Mouse (Mus musculus) C2C12 (cell line): ENCODE results near the gene Fads3. TPM values are rescaled to one million over a fixed set of nuclear protein-coding genes. Genes with fewer than 3 reads are reported as not detected.

Source experiments
- H3K27me3 ChIP-seq: one replicate; pipeline ENCODE4 v1.6.1; 2011; ENCODE audit not compliant: control insufficient read depth, insufficient read depth, insufficient read length
- H3K36me3 ChIP-seq: one replicate; pipeline ENCODE4 v1.6.1; 2011; ENCODE audit not compliant: control insufficient read depth, insufficient read depth
- H3K4me3 ChIP-seq: one replicate; pipeline ENCODE4 v1.5.1; 2011; ENCODE audit warnings: mild to moderate bottlenecking, control low read depth; ENCODE audit not compliant: poor library complexity, insufficient read depth, severe bottlenecking
- H3K79me2 ChIP-seq: one replicate; pipeline ENCODE4 v1.6.1; 2011; ENCODE audit not compliant: control insufficient read depth, insufficient read depth
- H3K79me3 ChIP-seq: one replicate; pipeline ENCODE4 v1.6.1; 2011; ENCODE audit warnings: low read depth, control low read depth
- H3ac ChIP-seq: one replicate; pipeline ENCODE3; 2011; ENCODE audit warnings: low read depth; ENCODE audit not compliant: control insufficient read depth, insufficient read length
- CEBPB ChIP-seq: IDR thresholded peaks from one replicate; pipeline ENCODE4 v1.6.1; 2011; ENCODE audit warnings: low read depth, mild to moderate bottlenecking, control low read depth, moderate library complexity
- CTCF ChIP-seq: IDR thresholded peaks from one replicate; pipeline ENCODE4 v1.5.1; 2011; ENCODE audit not compliant: control insufficient read depth, insufficient read depth, insufficient read length
- FOSL1 ChIP-seq: IDR thresholded peaks from one replicate; pipeline ENCODE4 v1.8.0; 2011; ENCODE audit warnings: mild to moderate bottlenecking, low read length; ENCODE audit not compliant: poor library complexity, insufficient read depth, severe bottlenecking
- MAX ChIP-seq: IDR thresholded peaks from one replicate; pipeline ENCODE4 v1.6.1; 2011; ENCODE audit warnings: mild to moderate bottlenecking, control low read depth
- MYOD1 ChIP-seq: IDR thresholded peaks from one replicate; pipeline ENCODE4 v1.6.1; 2011; ENCODE audit warnings: low read depth; ENCODE audit not compliant: control insufficient read depth, insufficient read length
- MYOG ChIP-seq: IDR thresholded peaks from one replicate; pipeline ENCODE4 v1.6.1; 2011; ENCODE audit not compliant: control insufficient read depth, insufficient read length; ENCODE audit errors: extremely low read depth
- USF1 ChIP-seq: IDR thresholded peaks from one replicate; pipeline ENCODE4 v1.6.1; 2011; ENCODE audit warnings: low read depth, mild to moderate bottlenecking, control low read depth, moderate library complexity
- polyA plus RNA-seq: library from polyadenylated mRNA; unstranded; fragments of >200 nt; fragmentation: generic; extraction: Trizol; gene quantifications from one replicate; pipeline ENCODE4 v1.2.1, GENCODE M21; 2012; ENCODE audit warnings: missing spikeins

Gene Fads3
- polyA plus RNA-seq, 1 experiment = 161 TPM

- TF ChIP-seq CTCF = no peak
- no peak for TF ChIP-seq MAX
- TF ChIP-seq USF1 = no peak
- no peak for TF ChIP-seq FOSL1
- no peak for TF ChIP-seq MYOD1
- no peak for TF ChIP-seq MYOG
- TF ChIP-seq CEBPB = no peak
- Histone ChIP-seq H3K79me2 (no peaks in the 10 kb centered on the region), H3K79me3 (no peaks in the 10 kb centered on the region), H3K27me3 (no peaks in the 10 kb centered on the region), H3K4me3 (no peak overlapping the region), H3ac (no peak overlapping the region), H3K36me3 (peaks cover 55% of the 10 kb centered on the region)
Measured at GRCm38 (mm10) chr19:10085454-10085853, 44.1 kb downstream of the Fads3 start.

DNA sequence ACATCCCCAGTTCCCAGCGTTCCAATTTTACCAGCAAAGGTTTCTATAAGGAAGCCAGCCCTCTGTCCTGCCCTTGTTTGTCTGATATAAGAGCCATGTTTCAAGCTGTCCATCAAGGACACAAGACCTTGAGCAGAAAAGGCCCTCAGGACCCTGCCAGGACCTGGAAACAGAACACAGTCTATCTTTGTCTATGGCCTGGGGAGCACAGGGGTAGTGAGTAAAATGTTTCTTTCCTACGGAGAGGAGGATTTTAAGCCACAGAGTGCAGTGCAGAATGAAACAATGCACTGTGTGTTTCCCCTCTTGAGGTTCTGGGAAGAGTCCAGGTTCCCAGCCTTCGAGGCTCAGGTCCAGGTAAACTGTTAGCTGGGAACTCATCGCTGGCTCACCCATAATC lies 45.6 kb downstream of the Fads3 start:
- Histone ChIP-seq H3K36me3 (peaks cover 55% of the 10 kb centered on the region), H3K79me3 (no peaks in the 10 kb centered on the region), H3K79me2 (no peaks in the 10 kb centered on the region), H3K4me3 (no peak overlapping the region), H3K27me3 (no peaks in the 10 kb centered on the region), H3ac (no peak overlapping the region)
- TF ChIP-seq MYOG = no peak
- TF ChIP-seq MAX = no peak
- TF ChIP-seq CEBPB = no peak
- no peak for TF ChIP-seq FOSL1
- TF ChIP-seq MYOD1 = no peak
- TF ChIP-seq CTCF = no peak
- no peak for TF ChIP-seq USF1

DNA sequence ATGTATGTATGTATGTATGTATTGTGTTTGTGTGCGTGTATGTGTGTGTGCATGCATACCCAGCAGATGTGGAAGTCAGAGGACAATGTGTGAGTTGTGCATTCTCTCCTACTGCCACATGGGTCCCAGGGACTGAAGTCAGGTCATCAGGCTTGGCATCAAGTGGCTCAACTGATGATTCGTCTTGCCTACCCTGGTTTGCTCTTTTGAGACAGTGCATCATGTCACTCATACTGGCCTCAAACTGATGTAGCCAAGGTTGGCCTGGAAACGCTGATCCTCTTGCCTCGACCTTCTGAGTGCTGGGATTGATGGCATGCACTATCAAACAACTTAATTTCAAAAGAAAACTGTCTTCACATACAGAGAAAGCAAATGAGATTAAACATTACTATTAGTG lies 52.5 kb downstream of the Fads3 start:
- TF ChIP-seq USF1 = no peak
- TF ChIP-seq MAX = no peak
- TF ChIP-seq MYOD1 = no peak
- no peak for TF ChIP-seq FOSL1
- Histone ChIP-seq H3ac (no peak overlapping the region), H3K4me3 (no peak overlapping the region), H3K27me3 (no peaks in the 10 kb centered on the region), H3K79me3 (peaks cover 23% of the 10 kb centered on the region), H3K36me3 (peaks cover 52% of the 10 kb centered on the region), H3K79me2 (peaks cover 51% of the 10 kb centered on the region)

GRCm38 (mm10) chr19:10094695-10095094 lies 53.3 kb downstream of the Fads3 start:
- no peaks in the 10 kb centered on the region for H3K27me3 ChIP-seq
- TF ChIP-seq MAX (no peak), USF1 (no peak), CEBPB (no peak), MYOG (no peak), CTCF (no peak), FOSL1 (no peak), MYOD1 (no peak)
- H3K79me3 ChIP-seq = peaks cover 29% of the 10 kb centered on the region
- H3K4me3 ChIP-seq = no peak overlapping the region
- H3K36me3 ChIP-seq = peaks cover 53% of the 10 kb centered on the region
- H3ac ChIP-seq = no peak overlapping the region
- H3K79me2 ChIP-seq = peaks cover 60% of the 10 kb centered on the region

DNA sequence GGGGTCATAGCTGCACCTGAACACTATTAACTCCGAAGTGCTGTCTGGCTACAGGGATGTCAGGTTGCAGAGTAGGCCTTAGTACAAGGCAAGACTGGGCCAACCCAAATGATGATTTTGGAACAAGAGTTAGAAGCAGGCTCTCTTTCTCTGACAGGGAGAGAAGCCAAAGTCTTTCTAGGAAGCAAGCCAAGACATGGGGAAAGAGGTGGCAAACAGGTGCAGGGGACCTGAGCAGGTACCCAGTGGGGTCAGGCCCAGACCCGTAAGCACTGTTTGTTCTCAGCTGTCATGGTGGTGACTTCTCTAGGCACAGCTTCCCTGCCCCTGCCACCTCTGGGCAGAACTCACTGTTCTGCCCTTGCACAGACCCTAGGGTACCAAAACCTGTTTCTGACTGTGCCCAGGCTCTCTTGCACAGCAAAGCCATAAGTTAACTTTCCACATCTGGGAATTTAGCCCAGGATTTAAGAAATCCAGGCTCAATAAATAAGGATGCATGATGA lies 55.1 kb downstream of the Fads3 start:
- no peak for TF ChIP-seq USF1
- no peak for TF ChIP-seq FOSL1
- Histone ChIP-seq H3ac (no peak overlapping the region), H3K36me3 (peaks cover 38% of the 10 kb centered on the region), H3K27me3 (no peaks in the 10 kb centered on the region), H3K79me3 (peaks cover 36% of the 10 kb centered on the region), H3K4me3 (no peak overlapping the region), H3K79me2 (peaks cover 74% of the 10 kb centered on the region)

DNA sequence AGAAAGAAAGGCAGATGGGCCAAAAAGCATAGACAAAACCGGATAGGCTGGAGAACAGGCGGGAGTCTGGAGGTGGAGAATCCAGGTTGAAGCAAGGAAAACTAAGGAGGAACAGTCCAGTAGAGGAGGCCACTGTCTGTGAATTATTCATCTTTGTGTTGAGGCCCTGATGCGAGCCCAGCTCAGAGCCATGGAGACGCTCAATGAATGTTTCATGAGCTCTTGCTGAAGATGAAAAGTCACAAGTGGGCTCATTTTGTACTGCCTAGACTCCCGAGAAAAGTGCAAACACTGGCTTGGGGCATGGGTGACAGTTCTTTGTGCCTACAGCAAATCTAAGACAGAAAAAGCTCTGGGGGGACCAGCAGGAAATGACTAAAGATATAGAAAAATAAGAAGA lies 56.5 kb downstream of the Fads3 start:
- H3ac ChIP-seq = no peak overlapping the region
- TF ChIP-seq MAX (no peak), MYOG (no peak), USF1 (no peak), MYOD1 (no peak), CTCF (no peak)
- peaks cover 36% of the 10 kb centered on the region for H3K79me3 ChIP-seq
- H3K36me3 ChIP-seq = peaks cover 30% of the 10 kb centered on the region
- H3K27me3 ChIP-seq = no peaks in the 10 kb centered on the region
- H3K79me2 ChIP-seq = peaks cover 74% of the 10 kb centered on the region
- H3K4me3 ChIP-seq = no peak overlapping the region

- H3K4me3 ChIP-seq = peak overlapping the region; percentile 79
- peak overlapping the region; percentile 93 for H3ac ChIP-seq
- H3K79me3 ChIP-seq = peaks cover 27% of the 10 kb centered on the region
- TF ChIP-seq MAX (no peak), CTCF (peak; percentile 81)
- peaks cover 49% of the 10 kb centered on the region for H3K79me2 ChIP-seq
- no peaks in the 10 kb centered on the region for H3K27me3 ChIP-seq
- peaks cover 19% of the 10 kb centered on the region for H3K36me3 ChIP-seq
Measured at GRCm38 (mm10) chr19:10100631-10101071, 59.3 kb downstream of the Fads3 start.
